Mouse (Mus musculus) liver, postnatal 0 days (tissue): ENCODE data around the gene Lrrc26.

ENCODE experiments used
- CTCF ChIP-seq: sonication (generic); IDR thresholded peaks from 2 replicates; pipeline ENCODE4 v1.5.1; 2016; ENCODE audit warnings: antibody characterized with exemption, low read depth
- EP300 ChIP-seq: IDR thresholded peaks from 2 replicates; pipeline ENCODE4 v1.6.1; 2016; ENCODE audit warnings: antibody characterized with exemption, low read depth, mild to moderate bottlenecking

DNA sequence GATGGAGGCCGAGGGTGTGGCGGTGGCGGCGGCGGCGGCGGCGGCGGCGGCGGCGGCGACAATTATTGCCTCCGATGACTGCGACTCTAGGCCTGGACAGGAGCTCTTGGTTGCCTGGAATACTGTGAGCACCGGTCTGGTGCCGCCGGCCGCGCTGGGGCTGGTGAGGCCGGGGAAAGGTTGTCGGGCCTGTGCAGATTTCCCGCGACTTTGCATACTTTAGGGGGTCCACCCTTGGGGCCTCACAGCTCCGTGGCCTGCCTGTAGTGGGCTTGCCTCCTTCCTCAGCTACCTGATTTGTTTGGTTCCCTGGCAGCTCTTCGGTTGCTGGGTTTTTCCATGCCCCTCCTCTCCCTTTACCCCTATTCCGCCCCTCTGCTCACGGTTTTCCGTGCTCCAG lies 17.2 kb upstream of the Lrrc26 start:
- TF ChIP-seq CTCF (no peak), EP300 (no peak)
